Mouse (Mus musculus) hindbrain, embryonic 16.5 days (tissue): ENCODE measurements around the gene Fads6. TPM values are rescaled to one million over a fixed set of nuclear protein-coding genes. Genes with fewer than 3 reads are reported as not detected.

Experiments
- microRNA-seq: library from miRNA; unstranded; fragments of <30 nt; microRNA quantifications from one replicate; pipeline ENCODE4, GENCODE M21; 2017
- polyA plus RNA-seq: library from polyadenylated mRNA; unstranded; fragments of >200 nt; fragmentation: Nextera tagmentation; extraction: Ambion mirVana; gene quantifications from 2 replicates; pipeline ENCODE4 v1.2.1, GENCODE M21; 2015

Gene Fads6
- polyA plus RNA-seq, 1 experiment from 2014 or later, result 2.0 TPM

Small RNAs within 50 kb of the gene (microRNA-seq; reads per million reads assigned to microRNA genes)
- not detected for gene Gm25837

Other genes with a start within 250 kb of the Fads6 start
- not detected in 2 replicates for gene Cd300ld3, start 249.3 kb downstream of the Fads6 start, polyA plus RNA-seq
- gene Cd300e, start 235.5 kb downstream of the Fads6 start, polyA plus RNA-seq, result 0.08 and 0.12 TPM in 2 replicates
- 0.89 and 1.3 TPM in 2 replicates for gene Rab37, start 206.2 kb downstream of the Fads6 start, polyA plus RNA-seq
- gene Cd300lf, start 163.7 kb downstream of the Fads6 start, polyA plus RNA-seq, result 0.29 and 0.32 TPM in 2 replicates
- gene Slc9a3r1, start 134.3 kb downstream of the Fads6 start, polyA plus RNA-seq, result 81.5 and 93.4 TPM in 2 replicates
- 12.3 and 13.1 TPM in 2 replicates for gene Tmem104, start 110.2 kb downstream of the Fads6 start, polyA plus RNA-seq
- 20.9 and 24.6 TPM in 2 replicates for gene Nat9, start 109.8 kb downstream of the Fads6 start, polyA plus RNA-seq
- 0.60 and 0.72 TPM in 2 replicates for gene Grin2c, start 30.4 kb downstream of the Fads6 start, polyA plus RNA-seq
- 21.2 and 22.5 TPM in 2 replicates for gene Fdxr, start 20.6 kb downstream of the Fads6 start, polyA plus RNA-seq
- 0.06 and 0.18 TPM in 2 replicates for gene Otop2, start 9.5 kb upstream of the Fads6 start, polyA plus RNA-seq
- gene Ush1g, start 24.4 kb upstream of the Fads6 start, polyA plus RNA-seq, result 0.16 and 0.25 TPM in 2 replicates
- 2.3 and 2.7 TPM in 2 replicates for gene Otop3, start 37.1 kb upstream of the Fads6 start, polyA plus RNA-seq
- 66.9 and 67.8 TPM in 2 replicates for gene Hid1, start 70.1 kb upstream of the Fads6 start, polyA plus RNA-seq
- gene Cdr2l, start 84.3 kb upstream of the Fads6 start, polyA plus RNA-seq, result 16.1 and 18.0 TPM in 2 replicates
- gene Mrpl58, start 106.1 kb upstream of the Fads6 start, polyA plus RNA-seq, result 185 and 186 TPM in 2 replicates
- 832 and 923 TPM in 2 replicates for gene Atp5h, start 122.3 kb upstream of the Fads6 start, polyA plus RNA-seq
- gene Kctd2, start 122.5 kb upstream of the Fads6 start, polyA plus RNA-seq, result 5.7 and 10.2 TPM in 2 replicates
- 0.15 TPM in 1 of 2 replicates, not detected in the other for gene Trim80, start 142.9 kb upstream of the Fads6 start, polyA plus RNA-seq
- gene Slc16a5, start 164.8 kb upstream of the Fads6 start, polyA plus RNA-seq, result 0.34 and 0.46 TPM in 2 replicates
- gene Armc7, start 178.0 kb upstream of the Fads6 start, polyA plus RNA-seq, result 16.8 and 19.4 TPM in 2 replicates
- 95.8 and 104 TPM in 2 replicates for gene Nt5c, start 194.2 kb upstream of the Fads6 start, polyA plus RNA-seq
- gene Jpt1, start 216.7 kb upstream of the Fads6 start, polyA plus RNA-seq, result 1,336 TPM in 2 replicates
- gene Sumo2, start 238.6 kb upstream of the Fads6 start, polyA plus RNA-seq, result 847 and 892 TPM in 2 replicates